Mouse (Mus musculus) lung, adult 2 months (tissue): ENCODE results near the gene Card6.

Source experiments
- CTCF ChIP-seq: fragments of 200-500 bp; IDR thresholded peaks from 2 replicates; pipeline ENCODE4 v1.5.1; 2011; ENCODE audit warnings: mild to moderate bottlenecking, low read length, control low read depth; ENCODE audit not compliant: insufficient read depth
- POLR2A ChIP-seq: fragments of 200-500 bp; IDR thresholded peaks from 2 replicates; pipeline ENCODE4 v1.6.1; 2011; ENCODE audit warnings: low read depth, mild to moderate bottlenecking, control low read depth, low read length, borderline replicate concordance; ENCODE audit errors: extremely low read depth

GRCm38 (mm10) chr15:5128176-5128940 lies 20.0 kb upstream of the Card6 start:
- TF ChIP-seq POLR2A (no peak), CTCF (no peak)
